Mouse (Mus musculus): ENCODE data around the gene Olfr221. TPM values are rescaled to one million over a fixed set of nuclear protein-coding genes. Genes with fewer than 3 reads are reported as not detected.

The Olfr221 gene
- polyA plus RNA-seq, 1 experiment from 2014 or later: not detected

DNA sequence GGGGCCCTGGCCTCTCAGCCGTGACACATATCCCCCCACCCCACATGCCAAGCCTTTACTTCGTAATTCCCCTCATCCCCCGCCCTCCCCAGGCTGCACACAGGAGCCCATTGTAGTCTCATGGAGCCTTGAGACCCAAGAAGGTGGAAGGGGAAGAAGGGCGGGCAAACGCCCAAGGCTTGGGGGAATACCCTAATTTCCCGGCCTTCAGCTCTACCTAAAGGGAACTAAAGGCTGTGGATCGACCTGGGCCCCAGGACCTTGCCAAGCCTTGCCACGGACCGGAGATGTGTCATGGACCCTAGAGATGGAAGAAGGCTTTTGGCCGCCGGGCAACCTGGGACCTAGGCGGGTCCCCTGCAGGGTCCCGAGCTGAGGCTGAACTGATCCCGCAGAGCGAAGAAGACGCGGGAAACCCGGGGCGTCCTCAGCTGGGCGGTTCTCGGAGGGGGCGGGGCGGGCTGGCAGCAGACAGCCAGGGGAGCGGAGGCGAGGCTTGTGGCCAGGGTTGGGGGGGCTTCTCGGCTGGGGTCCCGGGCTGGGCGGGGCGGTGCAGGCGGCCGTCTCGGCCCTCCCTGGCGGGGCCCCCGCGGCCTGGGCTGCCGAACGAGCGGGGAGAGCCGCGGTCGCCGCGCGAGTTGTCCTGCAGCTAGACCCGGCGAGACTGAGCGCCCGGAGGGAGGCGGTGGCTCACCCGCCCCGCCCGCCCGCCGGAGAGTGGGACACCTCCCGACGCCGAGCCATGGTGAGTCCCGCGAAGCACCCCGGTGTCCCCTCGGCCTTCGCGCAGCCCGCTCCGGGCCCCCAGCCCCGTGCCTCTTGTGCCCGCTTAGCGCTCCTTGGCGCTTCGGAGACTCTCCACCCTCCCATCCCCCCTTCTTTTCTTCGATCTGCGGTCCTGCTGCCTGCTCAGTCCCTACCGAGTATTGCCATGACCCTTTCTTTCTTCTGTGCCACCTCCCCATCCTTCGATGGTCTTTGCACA, 57.7 kb downstream of the Olfr221 start, which contains the start of gene Arhgef40:
TSS of gene Arhgef40 (plus strand) at position 473 of the 985 bp plus-strand sequence.
- Histone ChIP-seq H3K27me3 (ENCODE audit: control insufficient read depth, insufficient read depth, low read length) (no peaks in the 10 kb centered on the region), H3K9ac (replicated peaks; ENCODE audit: low read length) (peak within 1 kb of the TSS; percentile 90), H3K27ac (replicated peaks; ENCODE audit: low read depth, low read length) (peak within 1 kb of the TSS; percentile 95), H3K4me1 (ENCODE audit: control insufficient read depth, insufficient read depth, low read length) (peaks cover 2% of the 10 kb centered on the region; the same call in 1 of the 2 replicates), H3K9me3 (replicated peaks; ENCODE audit: control insufficient read depth, low read length) (no peaks in the 10 kb centered on the region), H3K4me3 (ENCODE audit: low read depth, low read length) (peak within 1 kb of the TSS; percentile 75), H3K4me2 (ENCODE audit: low read depth, low read length) (peak within 1 kb of the TSS; percentile 93), H3K36me3 (replicated peaks; ENCODE audit: control insufficient read depth, insufficient read depth, low read depth, low read length) (peaks cover 8% of the 10 kb centered on the region)
- DNase-seq (ENCODE audit: low spot score): peak; percentile 91
- ATAC-seq (replicated peaks; ENCODE audit: insufficient number of reproducible peaks, low FRiP score, low TSS enrichment, low read depth): peak; percentile 83
- WGBS: 0% methylated on average over 63 of the region's 74 CpGs

Other genes with a start within 250 kb of the Olfr221 start
- gene AY358078, start 242.4 kb downstream of the Olfr221 start, polyA plus RNA-seq (2014; fragmentation: Nextera tagmentation; extraction: Ambion mirVana): not detected in 2 replicates
- gene Ear6, start 188.8 kb downstream of the Olfr221 start, polyA plus RNA-seq (2014; fragmentation: Nextera tagmentation; extraction: Ambion mirVana): not detected in 2 replicates
- gene Mettl17, start 157.6 kb downstream of the Olfr221 start, polyA plus RNA-seq (2014; fragmentation: Nextera tagmentation; extraction: Ambion mirVana): 37.9 and 41.5 TPM in 2 replicates
- 0.36 and 0.50 TPM in 2 replicates for gene Slc39a2, start 149.6 kb downstream of the Olfr221 start, polyA plus RNA-seq (2014; fragmentation: Nextera tagmentation; extraction: Ambion mirVana)
- 11.0 and 12.8 TPM in 2 replicates for gene Ndrg2, start 128.3 kb downstream of the Olfr221 start, polyA plus RNA-seq (2014; fragmentation: Nextera tagmentation; extraction: Ambion mirVana)
- gene Tppp2, start 124.0 kb downstream of the Olfr221 start, polyA plus RNA-seq (2014; fragmentation: Nextera tagmentation; extraction: Ambion mirVana): not detected in 2 replicates
- gene Rnase13, start 119.7 kb downstream of the Olfr221 start, polyA plus RNA-seq (2014; fragmentation: Nextera tagmentation; extraction: Ambion mirVana): not detected in 2 replicates
- 82.6 and 91.9 TPM in 2 replicates for gene Arhgef40, start 57.7 kb downstream of the Olfr221 start, polyA plus RNA-seq (2014; fragmentation: Nextera tagmentation; extraction: Ambion mirVana)
- gene Tmem253, start 26.8 kb downstream of the Olfr221 start, polyA plus RNA-seq (2014; fragmentation: Nextera tagmentation; extraction: Ambion mirVana): 0.35 and 1.5 TPM in 2 replicates
- 54.7 and 63.2 TPM in 2 replicates for gene Zfp219, start 21.7 kb downstream of the Olfr221 start, polyA plus RNA-seq (2014; fragmentation: Nextera tagmentation; extraction: Ambion mirVana)
- 1,003 and 1,066 TPM in 2 replicates for gene Hnrnpc, start 61.6 kb upstream of the Olfr221 start, polyA plus RNA-seq (2014; fragmentation: Nextera tagmentation; extraction: Ambion mirVana)
- gene Rpgrip1, start 68.2 kb upstream of the Olfr221 start, polyA plus RNA-seq (2014; fragmentation: Nextera tagmentation; extraction: Ambion mirVana): 86.1 and 97.9 TPM in 2 replicates
- 83.8 and 91.2 TPM in 2 replicates for gene Supt16, start 155.0 kb upstream of the Olfr221 start, polyA plus RNA-seq (2014; fragmentation: Nextera tagmentation; extraction: Ambion mirVana)
- gene Chd8, start 215.3 kb upstream of the Olfr221 start, polyA plus RNA-seq (2014; fragmentation: Nextera tagmentation; extraction: Ambion mirVana): 47.5 and 55.4 TPM in 2 replicates
- 47.7 and 51.5 TPM in 2 replicates for gene Tox4, start 236.7 kb upstream of the Olfr221 start, polyA plus RNA-seq (2014; fragmentation: Nextera tagmentation; extraction: Ambion mirVana)
- 26.1 and 26.5 TPM in 2 replicates for gene Rab2b, start 237.1 kb upstream of the Olfr221 start, polyA plus RNA-seq (2014; fragmentation: Nextera tagmentation; extraction: Ambion mirVana)

Data from embryonic facial prominence, embryonic 11.5 days (tissue).